Mouse (Mus musculus) monocyte, adult 2 months (primary cell): Measurements from ENCODE around the gene Gnai2.
A peak's percentile ranks its signal among the peaks of the same experiment; 100 is the strongest.

Source experiments
- DNase-seq, 2 experiments: peaks; one replicate each; pipeline ENCODE4 v3.0.0; 2022; ENCODE audit warnings: low spot score in 2 of 2, low read depth in 1 of 2

Gnai2 gene

DNA sequence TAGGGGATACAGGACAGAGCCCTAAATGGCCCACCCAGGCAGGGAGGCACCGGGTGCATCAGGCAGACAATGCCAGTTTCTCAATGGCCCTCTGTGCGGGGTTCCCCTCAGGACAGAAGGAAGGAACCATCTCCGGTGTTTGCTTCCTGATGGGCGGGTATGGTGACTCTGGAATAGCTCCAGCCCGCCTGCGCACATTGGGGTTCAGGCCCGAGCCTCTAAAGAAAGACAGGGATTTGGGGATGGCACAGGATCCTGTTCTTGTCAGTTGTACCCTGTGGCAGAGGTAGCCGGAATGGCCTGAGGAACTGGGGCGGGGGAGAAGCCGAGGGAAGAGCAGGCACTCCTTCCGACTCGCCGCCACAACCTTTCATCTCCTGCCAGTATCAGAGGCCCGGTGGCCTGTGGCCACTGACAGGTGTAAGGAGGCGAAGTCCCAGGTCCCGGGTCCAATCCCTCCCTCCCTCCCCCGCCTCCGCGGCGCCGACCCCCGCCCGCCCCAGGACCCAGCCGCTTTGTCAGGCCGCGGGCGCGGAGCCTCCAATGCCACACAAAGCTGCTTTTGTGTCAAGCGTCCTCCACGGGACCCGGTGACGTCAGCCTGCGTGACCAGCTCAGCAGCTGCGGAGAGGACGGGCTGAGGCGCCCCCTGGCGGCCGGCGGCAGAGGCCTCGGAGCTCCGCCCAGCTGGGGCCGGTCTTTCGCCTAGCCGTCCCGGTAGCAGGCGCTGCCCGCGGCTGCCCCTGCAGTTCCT, 22.8 kb downstream of the Gnai2 start:
- DNase-seq, result peak; percentile 94 to 99

- DNase-seq, result no peak
These were observed 23.5 kb downstream of the Gnai2 start for GRCm38 (mm10) chr9:107611456-107612190.

DNA sequence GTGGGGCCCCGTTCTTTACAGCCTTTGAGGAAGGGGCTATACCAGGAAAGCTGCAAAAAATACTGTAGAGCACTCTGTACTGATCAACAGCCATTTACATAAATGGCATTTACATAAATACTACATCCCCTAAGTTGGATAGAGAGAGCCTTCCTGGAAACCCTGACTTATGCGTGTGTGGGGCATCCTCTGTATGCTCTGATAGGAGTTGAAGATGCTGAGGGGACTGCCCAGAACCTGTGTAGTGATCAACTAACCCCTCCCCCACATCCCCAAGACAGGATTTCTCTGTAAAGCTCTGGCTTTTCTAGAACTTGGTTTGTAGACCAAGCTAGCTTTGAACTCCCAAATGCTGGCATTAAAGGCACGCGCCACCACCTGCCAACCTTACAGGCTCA, 25.7 kb downstream of the Gnai2 start:
- no peak for DNase-seq

- no peak for DNase-seq
These were observed 26.3 kb downstream of the Gnai2 start, which contains the start of gene Sema3b for GRCm38 (mm10) chr9:107608741-107609432. Sema3b (minus strand) TSS chr9:107609229.

DNA sequence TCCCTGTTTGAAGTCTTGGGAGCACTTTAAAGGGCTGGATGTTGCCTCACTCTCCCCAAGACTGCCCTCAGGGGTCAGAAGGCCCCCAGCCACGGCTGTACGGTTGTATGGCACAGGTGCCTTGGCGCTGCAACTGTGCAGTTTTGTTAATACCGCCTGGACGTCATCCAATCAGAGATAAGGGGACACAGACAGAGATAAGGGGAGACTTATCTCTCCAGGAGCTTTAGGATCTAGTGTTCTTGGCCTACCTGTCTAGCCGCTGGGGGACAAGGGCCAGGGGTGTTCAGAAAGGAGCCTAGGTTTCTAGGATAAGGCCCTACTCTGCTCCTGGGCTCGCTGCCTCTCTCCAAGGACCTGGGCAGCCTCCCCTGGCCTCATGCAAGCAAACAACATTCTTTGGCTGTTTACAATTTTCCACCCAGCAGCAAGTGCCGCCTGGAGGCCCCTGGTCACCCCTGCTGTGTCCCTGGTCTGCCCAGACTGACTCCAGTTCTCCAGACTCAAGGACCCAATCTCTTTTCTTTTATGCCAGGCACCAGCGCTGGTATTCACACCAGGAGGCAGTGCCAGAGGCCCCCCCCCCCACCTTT, 27.4 kb downstream of the Gnai2 start:
- DNase-seq, result no peak

DNA sequence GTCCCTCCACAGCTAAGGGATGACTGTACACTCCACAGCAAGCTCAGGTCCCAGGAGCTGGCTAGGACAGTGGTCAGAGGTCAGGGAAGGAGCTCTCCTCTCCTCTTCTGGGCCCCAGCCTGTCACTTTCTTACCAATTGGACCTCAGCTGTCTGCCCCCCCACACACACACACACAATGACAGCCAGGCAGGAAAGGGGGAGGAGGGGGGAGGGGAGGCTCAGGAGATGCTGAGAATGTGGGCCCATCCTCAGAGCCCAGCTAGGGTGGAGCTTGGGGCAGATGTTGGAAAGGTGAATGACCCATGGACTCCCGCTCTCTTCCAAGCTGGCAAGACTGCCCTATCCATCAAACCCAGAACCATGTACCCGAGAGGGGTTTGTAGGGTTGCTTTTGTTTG, 28.1 kb downstream of the Gnai2 start:
- no peak for DNase-seq

DNA sequence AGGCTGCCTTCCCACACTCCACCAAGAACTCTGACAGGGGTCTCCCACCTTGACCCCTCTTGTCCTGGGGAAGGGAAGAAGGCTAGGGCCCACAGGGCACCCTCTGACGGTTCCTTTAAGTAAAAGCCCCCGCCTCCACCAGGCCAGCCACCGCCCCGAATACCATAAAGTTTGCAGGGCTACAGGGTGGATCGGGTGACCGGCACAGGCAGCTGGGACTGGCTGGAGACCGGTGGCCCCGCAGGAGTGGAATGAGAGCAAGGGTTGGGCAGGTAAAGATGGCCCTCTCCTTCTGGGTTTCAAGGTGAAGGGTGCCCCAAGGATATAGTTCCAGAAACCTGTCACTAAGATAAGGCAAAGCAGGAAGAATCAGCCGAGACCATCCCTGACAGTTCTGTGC, 28.6 kb downstream of the Gnai2 start:
- DNase-seq, result no peak

DNA sequence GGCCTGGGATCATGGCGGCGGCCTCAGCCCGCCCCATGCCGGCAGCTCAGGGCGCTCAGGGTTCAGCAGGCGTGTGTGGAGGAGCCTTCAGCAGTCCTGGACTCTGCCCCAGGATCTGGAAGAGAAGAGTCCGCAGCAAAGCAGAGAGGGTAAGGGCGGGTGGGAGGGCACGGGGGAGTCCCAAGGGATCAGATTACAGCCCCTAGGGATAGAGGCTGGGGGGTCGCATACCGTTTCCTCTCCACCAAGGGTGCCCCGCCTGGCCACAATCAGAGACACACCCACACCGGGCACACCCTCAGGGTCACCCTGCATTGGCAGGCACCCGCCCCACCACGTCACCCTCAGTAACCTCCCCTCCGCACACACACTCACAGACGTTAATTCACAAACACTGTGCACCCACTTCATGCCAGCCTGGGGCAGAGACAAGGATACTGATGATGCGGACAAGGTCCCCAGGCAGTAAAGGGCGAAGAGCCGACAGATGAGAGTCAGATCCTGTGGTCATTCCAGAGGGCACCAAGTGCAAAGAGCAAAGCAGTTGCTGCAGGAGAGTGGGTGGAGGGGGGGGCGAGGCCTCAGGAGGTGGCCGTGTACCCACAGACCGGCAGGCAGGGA, 30.0 kb downstream of the Gnai2 start:
- no peak for DNase-seq

DNA sequence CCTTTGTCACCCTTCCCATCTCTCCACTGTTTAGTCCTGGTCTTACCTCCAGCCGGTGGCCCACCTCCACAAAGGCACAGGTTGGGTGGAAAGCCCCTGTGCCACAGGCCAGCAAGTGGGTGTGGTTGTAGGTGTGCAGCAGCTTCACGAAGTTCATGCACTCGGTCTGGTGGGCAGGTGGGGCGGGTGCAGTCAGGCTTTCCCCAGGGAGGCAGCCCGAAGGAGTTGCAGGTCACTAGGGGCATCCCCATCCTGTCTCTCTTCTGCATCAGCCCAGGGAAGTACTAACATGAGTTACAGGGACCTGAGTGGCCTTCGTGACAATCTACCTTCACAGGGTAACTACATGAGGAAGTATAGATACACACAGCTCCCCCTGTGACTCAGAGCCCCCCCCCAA, 31.9 kb downstream of the Gnai2 start:
- DNase-seq, result no peak

DNA sequence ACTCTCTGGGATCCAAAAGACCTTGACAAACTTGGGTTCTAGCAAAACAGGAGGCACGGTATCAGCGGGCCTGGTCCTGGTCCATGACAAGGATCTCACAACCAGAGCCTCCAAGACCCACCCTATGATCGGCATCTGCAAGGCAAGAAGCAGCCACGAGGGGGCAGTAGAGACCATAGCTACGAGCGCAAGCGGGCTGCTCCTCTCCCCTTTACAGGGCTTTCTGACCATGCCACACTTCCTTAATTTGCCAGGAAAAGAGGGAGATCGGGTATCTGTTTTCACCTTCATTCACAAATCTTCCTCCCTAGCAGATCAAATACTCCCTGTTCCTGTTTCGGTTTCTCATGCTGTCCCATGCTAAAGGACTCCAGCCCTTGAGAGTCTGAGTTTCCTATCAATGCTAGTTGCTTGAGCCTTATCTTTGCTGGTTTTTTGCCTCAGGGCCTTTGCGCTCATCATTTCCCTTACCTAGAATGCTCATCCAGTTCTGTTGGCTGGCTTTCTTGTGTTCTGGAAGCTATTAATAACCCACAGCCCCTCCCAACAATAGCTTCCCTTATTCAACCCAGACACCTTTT, 33.0 kb downstream of the Gnai2 start:
- peak; percentile 77 to 89 for DNase-seq

GRCm38 (mm10) chr9:107601275-107601674, 33.9 kb downstream of the Gnai2 start:
- DNase-seq, result no peak

DNA sequence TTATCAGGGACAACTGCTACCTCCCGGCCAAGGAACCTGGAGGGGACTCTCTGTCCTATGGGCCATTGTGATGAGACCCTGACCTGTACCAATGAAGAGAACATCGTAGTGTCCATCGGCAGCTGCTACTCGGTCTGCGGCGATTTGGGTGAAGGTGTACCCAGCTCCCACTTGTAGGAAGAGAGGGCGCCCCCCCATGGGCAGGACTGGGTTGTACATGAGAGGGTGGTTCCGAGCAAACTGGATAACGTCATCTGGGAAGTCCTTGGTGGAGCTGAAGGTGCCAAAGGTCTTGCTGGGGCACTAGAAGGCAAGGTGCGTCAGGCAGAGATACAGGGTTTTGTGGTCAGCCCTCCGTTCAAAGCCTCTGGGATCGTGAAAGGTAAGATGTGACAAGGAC, 34.4 kb downstream of the Gnai2 start:
- DNase-seq, result no peak

DNA sequence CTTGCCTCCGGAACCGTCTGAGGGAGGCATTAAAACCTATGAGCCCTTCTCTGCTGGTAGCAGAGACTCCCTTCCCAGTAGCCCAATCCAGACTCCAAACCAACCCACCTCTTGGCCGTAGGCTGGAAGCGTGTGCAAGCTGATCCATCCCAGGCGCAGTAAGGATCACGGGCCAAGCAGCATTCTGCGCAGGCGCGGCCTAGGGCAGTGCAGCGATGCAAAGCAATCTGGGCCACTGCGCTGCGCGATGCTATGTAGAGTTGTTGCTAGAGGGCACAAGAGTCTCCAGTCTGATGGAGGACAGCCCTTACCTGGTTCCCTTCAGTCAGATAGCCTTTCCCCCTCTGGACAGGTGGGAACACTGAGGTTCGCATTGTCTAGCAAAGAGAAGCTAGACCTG, 35.3 kb downstream of the Gnai2 start:
- DNase-seq, result no peak

- no peak for DNase-seq
These were observed 35.7 kb downstream of the Gnai2 start for GRCm38 (mm10) chr9:107599433-107599832.

GRCm38 (mm10) chr9:107598385-107598784, 36.8 kb downstream of the Gnai2 start:
- DNase-seq, result no peak

GRCm38 (mm10) chr9:107596619-107597569, 38.3 kb downstream of the Gnai2 start:
- no peak for DNase-seq

- no peak for DNase-seq
These were observed 40.7 kb downstream of the Gnai2 start for GRCm38 (mm10) chr9:107594281-107595062.

DNA sequence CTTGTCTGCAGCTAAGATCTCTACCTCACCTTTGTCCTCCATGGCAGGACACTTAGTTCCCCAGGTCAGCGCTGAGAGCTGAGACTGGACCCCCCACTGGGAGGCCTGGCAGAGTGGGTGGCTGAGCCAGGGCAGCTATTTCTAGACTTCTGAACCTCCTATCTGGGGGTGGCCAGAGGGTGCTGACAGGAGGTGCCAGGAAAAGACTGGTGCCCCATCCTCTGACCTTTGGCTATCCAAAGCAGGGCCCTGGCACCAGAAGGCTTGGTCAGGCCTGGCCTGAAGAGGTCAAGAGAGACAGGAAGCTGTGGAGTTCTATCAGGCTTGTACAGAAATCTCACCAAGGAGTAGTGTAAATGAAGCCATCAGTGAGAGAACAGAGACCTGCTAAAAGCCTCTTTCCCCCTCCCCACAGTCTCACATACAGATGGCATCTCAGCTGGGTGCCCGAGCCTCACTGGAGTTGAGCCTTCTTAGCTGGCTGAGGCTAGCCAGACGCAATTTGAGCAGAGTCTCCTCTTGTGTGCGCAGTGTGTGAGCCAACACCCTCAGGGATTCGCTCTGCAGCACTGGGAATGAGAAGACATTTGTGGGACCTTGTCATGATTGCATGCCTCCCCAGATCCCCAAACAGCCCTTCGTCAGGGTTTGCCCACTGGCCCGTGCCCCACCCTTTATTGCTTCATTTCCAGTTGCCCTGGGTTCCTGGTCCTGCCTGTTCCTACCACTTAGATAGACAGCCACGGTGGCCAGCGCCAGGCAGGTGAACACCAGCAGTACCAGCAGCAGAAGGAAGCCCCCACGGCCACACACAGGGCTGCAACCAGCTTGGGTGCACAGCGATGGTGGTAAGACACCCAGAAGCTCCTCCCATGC, 41.8 kb downstream of the Gnai2 start:
- DNase-seq, result no peak
